Mouse (Mus musculus): Measurements from ENCODE around the gene Adamts18.

GRCm38 (mm10) chr8:113669924-113670323 is 178.6 kb downstream of the Adamts18 start:
- TF ChIP-seq ZC3H11A (IDR thresholded peaks at IDR 0.05; ENCODE audit: borderline replicate concordance, low read depth, low read length) (no peak), CHD2 (IDR thresholded peaks at IDR 0.05; ENCODE audit: low read depth, low read length) (no peak), MAFK (IDR thresholded peaks at IDR 0.05; ENCODE audit: insufficient read depth, low read depth, low read length) (no peak), ZNF384 (IDR thresholded peaks at IDR 0.05; ENCODE audit: low read depth, low read length) (no peak), HCFC1 (IDR thresholded peaks at IDR 0.05; ENCODE audit: borderline replicate concordance, insufficient read depth, low read length) (no peak)
